Mouse (Mus musculus): ENCODE data around the gene Dhx40. TPM values are rescaled to one million over a fixed set of nuclear protein-coding genes. Genes with fewer than 3 reads are reported as not detected.

The Dhx40 gene
- total RNA-seq (2015) (36.4 and 38.1 TPM in 2 replicates), total RNA-seq (2017) (42.5 and 42.8 TPM in 2 replicates)

GRCm38 (mm10) chr11:86807505-86807989 lies at the start of gene Dhx40:
TSS of gene Dhx40 (minus strand) at chr11:86807746.
- peak; percentile 97 for ATAC-seq (ENCODE audit: poor library complexity, severe bottlenecking)

GRCm38 (mm10) chr11:86855639-86856425 lies 48.3 kb upstream of the Dhx40 start:
- ATAC-seq (ENCODE audit: poor library complexity, severe bottlenecking): no peak

- no peak for ATAC-seq (ENCODE audit: poor library complexity, severe bottlenecking)
These were observed 45.5 kb upstream of the Dhx40 start for GRCm38 (mm10) chr11:86853081-86853480.

- ATAC-seq (ENCODE audit: poor library complexity, severe bottlenecking): no peak
These were observed 45.0 kb upstream of the Dhx40 start for GRCm38 (mm10) chr11:86852534-86853054.

GRCm38 (mm10) chr11:86851714-86852533 lies 44.4 kb upstream of the Dhx40 start:
- no peak for ATAC-seq (ENCODE audit: poor library complexity, severe bottlenecking)

GRCm38 (mm10) chr11:86851234-86851671 lies 43.7 kb upstream of the Dhx40 start:
- 0 out of 2 replicates have a peak, but pooled peaks have one; percentile 35 for ATAC-seq (ENCODE audit: poor library complexity, severe bottlenecking)

GRCm38 (mm10) chr11:86843831-86844230 lies 36.3 kb upstream of the Dhx40 start:
- ATAC-seq (ENCODE audit: poor library complexity, severe bottlenecking): no peak

GRCm38 (mm10) chr11:86841261-86841660 lies 33.7 kb upstream of the Dhx40 start:
- no peak for ATAC-seq (ENCODE audit: poor library complexity, severe bottlenecking)

- no peak for ATAC-seq (ENCODE audit: poor library complexity, severe bottlenecking)
These were observed 33.1 kb upstream of the Dhx40 start for GRCm38 (mm10) chr11:86840511-86841154.

- no peak for ATAC-seq (ENCODE audit: poor library complexity, severe bottlenecking)
These were observed 32.3 kb upstream of the Dhx40 start for GRCm38 (mm10) chr11:86839716-86840447.

- ATAC-seq (ENCODE audit: poor library complexity, severe bottlenecking): no peak
These were observed 31.2 kb upstream of the Dhx40 start for GRCm38 (mm10) chr11:86838792-86839191.

- peak; percentile 97 for ATAC-seq (ENCODE audit: poor library complexity, severe bottlenecking)
These were observed 28.8 kb upstream of the Dhx40 start for GRCm38 (mm10) chr11:86836366-86836765.

GRCm38 (mm10) chr11:86834628-86835338 lies 27.2 kb upstream of the Dhx40 start:
- ATAC-seq (ENCODE audit: poor library complexity, severe bottlenecking): no peak

GRCm38 (mm10) chr11:86834050-86834449 lies 26.5 kb upstream of the Dhx40 start:
- no peak for ATAC-seq (ENCODE audit: poor library complexity, severe bottlenecking)

GRCm38 (mm10) chr11:86833153-86833552 lies 25.6 kb upstream of the Dhx40 start:
- ATAC-seq (ENCODE audit: poor library complexity, severe bottlenecking): no peak

GRCm38 (mm10) chr11:86828396-86828795 lies 20.9 kb upstream of the Dhx40 start:
- ATAC-seq (ENCODE audit: poor library complexity, severe bottlenecking): no peak

- ATAC-seq (ENCODE audit: poor library complexity, severe bottlenecking): no peak
These were observed 20.1 kb upstream of the Dhx40 start for GRCm38 (mm10) chr11:86827476-86828245.

GRCm38 (mm10) chr11:86824433-86824832 lies 16.9 kb upstream of the Dhx40 start:
- no peak for ATAC-seq (ENCODE audit: poor library complexity, severe bottlenecking)

GRCm38 (mm10) chr11:86822531-86822930 lies 15.0 kb upstream of the Dhx40 start:
- no peak for ATAC-seq (ENCODE audit: poor library complexity, severe bottlenecking)
